Mouse (Mus musculus) bone marrow macrophage, adult 2 months (primary cell): ENCODE results near the gene Sox9. TPM values are rescaled to one million over a fixed set of nuclear protein-coding genes. Genes with fewer than 3 reads are reported as not detected.

Source experiments
- H3K27ac ChIP-seq: 2 replicates; pipeline ENCODE4 v1.5.1; 2012; ENCODE audit warnings: low read depth, low read length; ENCODE audit not compliant: insufficient read depth
- H3K4me1 ChIP-seq: 2 replicates; pipeline ENCODE4 v1.6.1; 2012; ENCODE audit warnings: low read length; ENCODE audit not compliant: control insufficient read depth, insufficient read depth
- H3K4me3 ChIP-seq: 2 replicates; pipeline ENCODE4 v1.5.1; 2012; ENCODE audit warnings: mild to moderate bottlenecking, low read length, moderate library complexity; ENCODE audit not compliant: insufficient read depth
- CTCF ChIP-seq: IDR thresholded peaks from 2 replicates; pipeline ENCODE4 v1.5.1; 2012; ENCODE audit warnings: low read depth, mild to moderate bottlenecking, low read length, moderate library complexity
- POLR2A ChIP-seq: IDR thresholded peaks from 2 replicates; pipeline ENCODE4 v1.6.1; 2012; ENCODE audit warnings: mild to moderate bottlenecking, low read depth, low read length, borderline replicate concordance
- polyA plus RNA-seq: library from polyadenylated mRNA; stranded (reverse); fragments of >200 nt; gene quantifications from 2 replicates; pipeline ENCODE4 v1.2.4, GENCODE M21; 2012; ENCODE audit not compliant: missing spikeins, insufficient read depth, insufficient read length

The Sox9 gene
- polyA plus RNA-seq, 1 experiment: not detected

DNA sequence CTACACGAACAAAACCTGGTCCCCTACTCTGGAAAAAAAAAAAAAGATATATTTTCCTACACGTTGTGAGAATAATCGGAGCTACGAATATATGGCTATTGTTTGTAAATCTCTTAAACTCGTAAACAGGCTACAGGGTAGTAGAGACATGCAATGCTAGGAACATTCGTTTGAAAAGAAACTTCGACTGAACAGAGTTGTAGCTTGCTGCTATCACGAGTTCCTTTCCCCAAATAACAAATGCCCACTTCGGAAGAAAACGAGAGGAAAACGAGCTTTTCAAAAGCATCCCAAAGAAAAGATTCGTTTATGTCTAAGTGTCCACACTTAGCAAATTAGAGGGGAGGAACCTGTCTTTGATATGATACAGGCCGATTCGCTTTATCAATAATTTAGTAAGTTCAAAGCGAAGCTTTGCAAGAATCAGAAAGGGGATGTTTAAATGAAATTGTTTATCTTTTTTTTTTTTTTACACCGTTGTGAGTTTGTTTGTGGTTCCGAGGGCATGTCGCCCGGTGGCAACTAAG is 1.6 kb upstream of the Sox9 start:
- Histone ChIP-seq H3K4me1 (no peaks in the 10 kb centered on the region), H3K27ac (no peak overlapping the region), H3K4me3 (no peak overlapping the region)
- TF ChIP-seq CTCF (no peak), POLR2A (no peak)

DNA sequence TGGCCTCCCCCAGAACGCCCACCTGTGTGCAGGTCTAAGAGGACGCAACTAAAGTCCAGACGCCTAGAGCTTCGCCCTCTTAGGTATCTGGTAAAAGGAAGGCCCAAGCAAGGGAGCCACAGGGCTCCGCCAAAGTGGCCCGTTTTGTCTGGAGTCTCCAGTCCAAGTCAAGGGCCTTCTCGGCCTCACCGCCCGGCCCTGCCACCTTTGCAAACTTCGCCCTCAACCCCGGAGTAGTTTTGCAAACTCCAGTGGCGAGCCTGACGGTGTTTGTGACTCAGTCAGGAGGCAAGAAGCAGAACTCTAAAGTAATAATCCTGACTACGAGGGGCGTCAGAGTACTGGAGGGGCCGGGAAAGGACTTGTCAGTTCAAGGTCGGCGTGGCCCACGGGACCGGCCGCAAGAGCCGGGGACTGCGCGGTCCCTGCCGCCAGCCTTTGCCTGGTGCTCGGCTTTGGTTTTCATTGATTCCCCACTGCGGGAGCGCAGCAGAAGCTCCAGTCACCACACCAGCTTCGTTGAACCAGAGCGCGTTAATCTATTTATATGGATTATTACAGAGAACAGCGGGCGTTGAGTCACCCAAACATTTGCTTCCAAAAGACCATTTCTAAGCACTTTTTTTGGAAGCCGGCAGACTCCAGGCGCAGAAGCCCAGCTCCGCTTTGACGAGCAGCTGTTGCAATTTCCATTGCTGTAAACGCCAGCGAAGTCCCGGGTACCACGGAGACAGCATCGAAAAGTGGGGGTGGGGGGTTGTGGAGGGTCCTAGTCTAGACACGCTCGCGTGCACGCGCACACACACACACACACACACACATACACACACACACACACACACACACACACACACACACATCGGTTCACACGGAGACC is 751 bp upstream of the Sox9 start:
- H3K27ac ChIP-seq: no peak overlapping the region
- no peaks in the 10 kb centered on the region for H3K4me1 ChIP-seq
- H3K4me3 ChIP-seq: no peak overlapping the region
- no peak for TF ChIP-seq POLR2A
- no peak for TF ChIP-seq CTCF

DNA sequence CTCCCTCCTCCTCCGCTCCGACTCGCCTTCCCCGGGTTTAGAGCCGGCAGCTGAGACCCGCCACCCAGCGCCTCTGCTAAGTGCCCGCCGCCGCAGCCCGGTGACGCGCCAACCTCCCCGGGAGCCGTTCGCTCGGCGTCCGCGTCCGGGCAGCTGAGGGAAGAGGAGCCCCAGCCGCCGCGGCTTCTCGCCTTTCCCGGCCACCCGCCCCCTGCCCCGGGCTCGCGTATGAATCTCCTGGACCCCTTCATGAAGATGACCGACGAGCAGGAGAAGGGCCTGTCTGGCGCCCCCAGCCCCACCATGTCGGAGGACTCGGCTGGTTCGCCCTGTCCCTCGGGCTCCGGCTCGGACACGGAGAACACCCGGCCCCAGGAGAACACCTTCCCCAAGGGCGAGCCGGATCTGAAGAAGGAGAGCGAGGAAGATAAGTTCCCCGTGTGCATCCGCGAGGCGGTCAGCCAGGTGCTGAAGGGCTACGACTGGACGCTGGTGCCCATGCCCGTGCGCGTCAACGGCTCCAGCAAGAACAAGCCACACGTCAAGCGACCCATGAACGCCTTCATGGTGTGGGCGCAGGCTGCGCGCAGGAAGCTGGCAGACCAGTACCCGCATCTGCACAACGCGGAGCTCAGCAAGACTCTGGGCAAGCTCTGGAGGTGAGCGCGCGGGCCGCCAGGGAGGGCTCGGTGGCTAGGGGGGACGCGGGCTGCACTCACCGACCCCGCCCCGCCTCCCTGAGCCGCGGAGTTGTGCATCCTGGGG is 515 bp downstream of the Sox9 start:
- Histone ChIP-seq H3K27ac (no peak overlapping the region), H3K4me1 (no peaks in the 10 kb centered on the region), H3K4me3 (peak overlapping the region; percentile 59)
- TF ChIP-seq CTCF: no peak
- TF ChIP-seq POLR2A: no peak

DNA sequence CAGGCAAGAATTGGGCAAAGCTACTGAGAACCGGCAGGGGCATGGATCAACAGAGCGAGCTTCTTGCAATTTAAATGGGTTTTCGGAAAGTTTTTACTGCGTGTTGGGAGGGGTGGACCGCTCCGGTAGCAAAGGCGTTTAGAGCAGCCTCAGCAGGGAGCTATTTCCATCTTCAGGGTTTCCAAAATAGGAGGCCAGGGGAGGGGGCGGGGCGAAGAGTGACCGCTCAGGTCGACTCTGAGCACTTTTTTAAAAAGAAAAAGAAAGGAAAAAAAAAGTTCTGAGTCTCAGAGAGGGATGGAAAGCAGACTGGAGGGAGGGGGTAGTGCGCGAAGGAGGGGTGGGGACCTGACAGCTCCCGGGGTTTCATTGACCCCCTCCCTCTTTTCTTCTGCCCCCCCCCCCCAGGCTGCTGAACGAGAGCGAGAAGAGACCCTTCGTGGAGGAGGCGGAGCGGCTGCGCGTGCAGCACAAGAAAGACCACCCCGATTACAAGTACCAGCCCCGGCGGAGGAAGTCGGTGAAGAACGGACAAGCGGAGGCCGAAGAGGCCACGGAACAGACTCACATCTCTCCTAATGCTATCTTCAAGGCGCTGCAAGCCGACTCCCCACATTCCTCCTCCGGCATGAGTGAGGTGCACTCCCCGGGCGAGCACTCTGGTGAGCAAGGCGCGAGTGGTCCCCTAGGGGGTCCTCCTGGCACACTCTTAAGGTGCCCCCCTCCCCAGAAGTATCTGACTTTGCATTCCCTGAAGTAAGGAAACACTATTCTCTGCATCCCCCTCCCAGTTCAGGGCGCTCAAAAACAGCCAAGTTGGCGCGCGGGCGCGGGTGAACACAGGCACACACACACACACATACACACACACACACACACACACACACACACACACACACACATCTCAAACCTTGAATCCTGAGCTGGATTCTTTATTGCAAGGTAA is 1.6 kb downstream of the Sox9 start:
- no peak overlapping the region for H3K27ac ChIP-seq
- H3K4me1 ChIP-seq: no peaks in the 10 kb centered on the region
- H3K4me3 ChIP-seq: no peak overlapping the region
- no peak for TF ChIP-seq CTCF
- no peak for TF ChIP-seq POLR2A

DNA sequence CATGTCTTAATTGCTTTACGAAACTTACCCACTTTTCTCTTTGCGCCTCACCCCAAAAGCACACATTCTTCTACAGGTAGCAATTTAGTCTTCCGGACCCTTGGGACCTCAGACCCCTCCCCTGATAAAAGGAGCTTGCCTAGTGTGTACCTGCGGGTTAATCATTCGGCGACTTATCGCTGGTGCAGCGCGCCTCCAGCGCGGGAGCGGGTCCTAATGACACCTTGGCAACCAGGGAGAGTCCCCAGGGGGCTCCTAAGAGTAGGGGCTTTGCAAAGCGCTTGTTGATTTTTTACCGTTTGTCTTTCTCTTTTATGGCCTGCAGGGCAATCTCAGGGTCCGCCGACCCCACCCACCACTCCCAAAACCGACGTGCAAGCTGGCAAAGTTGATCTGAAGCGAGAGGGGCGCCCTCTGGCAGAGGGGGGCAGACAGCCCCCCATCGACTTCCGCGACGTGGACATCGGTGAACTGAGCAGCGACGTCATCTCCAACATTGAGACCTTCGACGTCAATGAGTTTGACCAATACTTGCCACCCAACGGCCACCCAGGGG is 2.4 kb downstream of the Sox9 start:
- TF ChIP-seq CTCF (no peak), POLR2A (no peak)
- no peak overlapping the region for H3K27ac ChIP-seq
- H3K4me1 ChIP-seq: no peaks in the 10 kb centered on the region
- no peak overlapping the region for H3K4me3 ChIP-seq

DNA sequence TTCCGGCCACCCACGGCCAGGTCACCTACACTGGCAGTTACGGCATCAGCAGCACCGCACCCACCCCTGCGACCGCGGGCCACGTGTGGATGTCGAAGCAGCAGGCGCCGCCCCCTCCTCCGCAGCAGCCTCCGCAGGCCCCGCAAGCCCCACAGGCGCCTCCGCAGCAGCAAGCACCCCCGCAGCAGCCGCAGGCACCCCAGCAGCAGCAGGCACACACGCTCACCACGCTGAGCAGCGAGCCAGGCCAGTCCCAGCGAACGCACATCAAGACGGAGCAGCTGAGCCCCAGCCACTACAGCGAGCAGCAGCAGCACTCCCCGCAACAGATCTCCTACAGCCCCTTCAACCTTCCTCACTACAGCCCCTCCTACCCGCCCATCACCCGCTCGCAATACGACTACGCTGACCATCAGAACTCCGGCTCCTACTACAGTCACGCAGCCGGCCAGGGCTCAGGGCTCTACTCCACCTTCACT is 2.9 kb downstream of the Sox9 start:
- Histone ChIP-seq H3K27ac (no peak overlapping the region), H3K4me3 (no peak overlapping the region), H3K4me1 (no peaks in the 10 kb centered on the region)
- no peak for TF ChIP-seq CTCF
- TF ChIP-seq POLR2A: no peak

DNA sequence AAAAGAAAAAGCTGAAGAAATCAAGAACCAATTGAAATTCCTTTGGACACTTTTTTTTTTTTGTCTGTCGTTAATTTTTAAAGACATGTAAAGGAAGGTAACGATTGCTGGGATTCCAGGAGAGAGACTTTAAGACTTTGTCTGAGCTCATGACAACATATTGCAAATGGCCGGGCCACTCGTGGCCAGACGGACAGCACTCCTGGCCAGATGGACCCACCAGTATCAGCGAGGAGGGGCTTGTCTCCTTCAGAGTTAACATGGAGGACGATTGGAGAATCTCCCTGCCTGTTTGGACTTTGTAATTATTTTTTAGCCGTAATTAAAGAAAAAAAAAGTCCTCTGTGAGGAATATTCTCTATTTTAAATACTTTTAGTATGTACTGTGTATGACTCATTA is 3.6 kb downstream of the Sox9 start:
- Histone ChIP-seq H3K27ac (no peak overlapping the region), H3K4me3 (no peak overlapping the region), H3K4me1 (no peaks in the 10 kb centered on the region)
- TF ChIP-seq CTCF: no peak
- TF ChIP-seq POLR2A: no peak

DNA sequence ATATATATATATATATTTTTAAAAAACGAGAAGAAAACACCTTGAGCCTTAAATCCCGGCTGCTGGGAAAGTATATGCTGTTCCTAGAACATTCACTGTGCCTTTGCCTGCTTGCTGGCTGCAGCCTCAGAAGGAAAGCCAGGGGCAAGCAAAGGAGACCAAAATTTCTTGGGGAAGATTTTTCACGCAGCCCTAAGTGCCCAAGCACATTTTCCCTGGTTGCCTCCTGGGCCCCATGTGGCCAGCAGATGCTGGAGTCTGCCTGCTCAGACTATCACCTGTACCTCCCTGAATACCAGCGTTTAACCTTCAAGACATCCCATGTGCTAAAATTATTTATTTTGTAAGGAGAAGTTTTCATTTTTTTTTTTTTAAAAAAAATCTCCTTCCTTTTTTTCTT is 4.4 kb downstream of the Sox9 start:
- Histone ChIP-seq H3K4me1 (no peaks in the 10 kb centered on the region), H3K27ac (no peak overlapping the region), H3K4me3 (no peak overlapping the region)
- TF ChIP-seq CTCF (no peak), POLR2A (no peak)

DNA sequence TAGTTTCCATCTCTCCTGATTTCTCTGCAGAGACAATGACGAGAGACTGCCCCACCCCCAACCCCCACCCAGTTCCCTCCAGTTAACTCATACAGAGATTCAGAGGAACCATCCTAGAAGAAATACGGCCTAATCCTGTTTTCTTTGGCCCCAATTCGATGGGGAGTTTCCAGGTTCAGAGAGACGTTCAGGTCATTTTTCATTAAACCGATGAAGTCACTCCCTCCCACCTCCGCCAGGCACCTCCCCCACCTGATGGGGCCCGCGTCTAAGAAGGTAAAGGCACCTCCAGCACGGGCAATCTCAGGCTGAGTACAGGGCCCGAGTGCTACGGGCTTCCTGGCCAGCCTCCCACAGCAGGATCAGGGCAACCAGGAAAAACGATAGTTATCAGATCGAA is 6.3 kb downstream of the Sox9 start:
- Histone ChIP-seq H3K4me1 (no peaks in the 10 kb centered on the region), H3K4me3 (no peak overlapping the region), H3K27ac (no peak overlapping the region)
- TF ChIP-seq CTCF (no peak), POLR2A (no peak)
